Mouse (Mus musculus) gastrocnemius, adult 18-20 months (tissue): Measurements from ENCODE around the gene Sdc4. TPM values are rescaled to one million over a fixed set of nuclear protein-coding genes. Genes with fewer than 3 reads are reported as not detected.

ENCODE experiments used
- DNase-seq: peaks from one replicate; pipeline ENCODE4 v3.0.0; 2021; ENCODE audit warnings: low spot score
- total RNA-seq, 2 experiments: library from RNA; stranded (reverse); gene quantifications; 2 replicates each; pipeline ENCODE4 v1.2.3; 2021

The Sdc4 gene
- total RNA-seq, 2 experiments from 2014 or later, result 62.6 to 77.3 TPM

DNA sequence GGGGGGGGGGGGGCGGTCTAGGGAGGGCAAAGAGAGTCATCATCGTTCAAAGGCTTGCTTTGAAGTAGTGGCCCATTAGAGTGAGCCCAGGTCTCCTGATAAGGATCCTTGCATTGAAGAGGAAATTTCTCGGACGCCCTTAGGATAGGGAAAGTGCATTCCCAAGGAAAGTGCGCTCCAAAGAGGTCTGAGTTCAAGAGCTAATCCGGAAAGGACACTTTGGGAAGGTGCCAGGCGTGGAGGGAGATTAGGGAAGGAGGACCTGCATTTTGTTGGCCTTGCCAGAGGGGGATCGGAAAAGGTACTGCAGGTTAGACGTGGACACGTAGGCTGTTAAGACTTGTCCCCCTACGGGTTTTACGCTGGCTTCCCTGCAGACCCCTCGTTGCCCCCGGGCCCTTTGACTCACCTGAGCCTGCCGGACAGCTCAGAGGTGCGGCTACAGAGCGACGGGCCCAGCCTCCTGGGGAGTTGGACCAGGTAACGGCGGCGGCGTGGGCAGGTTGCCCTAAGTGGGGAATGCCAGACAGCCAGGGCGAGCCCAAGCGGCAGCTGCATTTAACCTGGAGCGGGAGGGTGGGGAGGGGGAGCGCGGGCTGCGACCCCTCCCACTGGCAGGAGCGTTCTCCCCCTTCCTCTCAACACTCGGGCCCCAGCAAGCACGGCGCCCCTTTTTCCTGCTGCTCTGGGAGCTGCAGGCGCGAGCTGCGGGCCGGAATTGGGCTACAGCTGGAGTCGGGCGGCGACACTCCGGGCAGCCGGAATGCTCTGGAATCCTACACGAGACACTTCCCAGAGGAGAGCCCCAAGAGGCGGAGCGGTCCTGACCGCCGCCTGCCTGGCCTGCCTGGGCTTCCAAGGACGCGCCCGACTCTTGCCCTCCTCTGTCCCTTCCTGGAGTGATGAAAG lies 39.4 kb downstream of the Sdc4 start:
- peak; percentile 52 for DNase-seq

DNA sequence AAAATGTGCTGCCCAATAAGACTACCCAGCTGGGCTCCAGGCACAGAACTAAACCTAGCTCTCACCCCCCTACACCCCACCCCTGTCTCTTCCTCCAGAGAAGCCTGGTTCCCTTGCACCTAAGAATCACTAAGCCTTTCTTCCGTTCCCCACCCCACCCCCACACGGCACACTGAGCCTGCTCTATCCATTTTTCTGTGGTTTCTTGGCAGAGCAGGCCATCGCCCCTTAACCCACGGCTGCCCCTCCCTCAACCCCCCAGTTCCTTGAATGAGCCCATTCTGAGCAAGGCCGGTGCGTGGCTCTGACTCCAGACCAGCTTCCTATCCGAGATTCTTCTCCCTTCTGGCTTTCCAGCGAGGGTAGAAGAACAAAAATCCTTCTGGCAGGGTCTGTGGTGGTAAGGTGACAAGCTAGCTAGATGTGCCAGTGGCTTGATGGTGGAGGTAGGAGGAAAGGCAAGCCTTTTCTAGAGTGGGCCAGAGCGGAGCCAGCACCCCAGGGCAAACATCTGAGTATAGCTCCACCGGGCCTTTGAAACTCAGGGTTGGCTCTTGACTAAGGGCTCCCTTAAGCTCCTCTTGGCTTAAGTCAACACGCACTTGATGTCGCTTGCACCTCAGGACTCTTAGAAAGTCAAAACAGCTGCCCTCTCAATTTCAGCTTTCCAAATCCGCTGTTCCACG lies 40.1 kb downstream of the Sdc4 start:
- DNase-seq, result no peak

DNA sequence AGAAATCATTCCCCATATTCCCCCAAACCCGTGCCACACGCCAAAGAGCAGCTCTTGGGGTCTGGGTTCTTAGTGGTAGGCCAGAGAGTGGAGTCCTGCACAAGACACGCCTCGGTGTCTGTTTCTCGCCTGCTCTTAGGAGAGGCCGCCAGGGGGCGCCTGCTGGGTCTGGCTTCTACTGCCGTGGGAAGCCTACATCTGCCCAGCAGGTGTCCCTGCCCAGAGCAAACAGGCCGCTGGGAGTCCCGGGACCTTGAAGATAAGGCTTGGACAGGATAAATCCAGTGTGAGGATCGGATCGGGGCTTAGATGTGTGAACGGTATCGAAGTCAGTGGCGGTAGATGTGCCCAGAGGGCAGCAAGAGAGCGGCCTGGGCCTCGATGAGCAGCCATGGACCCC lies 40.8 kb downstream of the Sdc4 start, which contains the start of gene Rbpjl:
TSS of gene Rbpjl (plus strand) at position 236 of the 400 bp plus-strand sequence.
- DNase-seq, result peak; percentile 68

DNA sequence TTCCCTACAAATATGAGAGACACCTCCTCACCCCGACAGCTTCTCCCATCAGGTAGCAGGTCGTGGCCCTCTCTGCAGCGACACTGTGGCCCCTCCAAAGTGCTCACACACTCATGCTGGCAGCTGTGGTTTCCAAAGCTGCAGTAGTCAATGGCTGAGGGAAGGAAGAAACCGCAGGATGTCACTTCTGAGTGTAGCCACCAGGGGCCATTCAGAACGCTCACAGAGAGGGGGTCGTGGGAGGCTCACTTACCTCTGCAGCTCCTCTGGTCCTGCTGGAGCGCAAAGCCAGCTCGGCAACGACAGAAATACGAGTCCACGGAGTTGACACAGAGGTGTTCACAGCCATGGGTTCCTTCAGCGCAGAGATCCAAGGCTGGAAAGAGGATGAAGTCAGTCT lies 46.8 kb downstream of the Sdc4 start:
- DNase-seq, result no peak

DNA sequence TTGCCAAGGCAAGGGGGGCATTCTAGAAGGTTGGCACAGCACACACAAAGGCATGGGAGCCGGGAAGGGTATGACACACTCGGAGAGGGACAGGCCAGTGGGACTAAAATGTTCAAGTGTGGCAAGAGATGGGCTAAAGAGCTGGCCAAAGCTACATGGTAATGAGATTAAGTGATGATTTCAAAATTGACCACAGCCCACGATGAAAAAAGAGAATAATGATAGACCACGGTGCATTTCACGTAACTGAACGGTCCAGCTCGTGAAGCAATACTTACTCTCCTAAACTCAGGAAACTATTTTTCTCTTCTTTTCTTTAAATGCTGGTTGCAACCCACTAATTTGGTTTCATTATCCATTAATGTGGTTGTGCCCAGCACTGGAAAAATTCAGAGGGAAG lies 47.6 kb downstream of the Sdc4 start:
- DNase-seq, result no peak

DNA sequence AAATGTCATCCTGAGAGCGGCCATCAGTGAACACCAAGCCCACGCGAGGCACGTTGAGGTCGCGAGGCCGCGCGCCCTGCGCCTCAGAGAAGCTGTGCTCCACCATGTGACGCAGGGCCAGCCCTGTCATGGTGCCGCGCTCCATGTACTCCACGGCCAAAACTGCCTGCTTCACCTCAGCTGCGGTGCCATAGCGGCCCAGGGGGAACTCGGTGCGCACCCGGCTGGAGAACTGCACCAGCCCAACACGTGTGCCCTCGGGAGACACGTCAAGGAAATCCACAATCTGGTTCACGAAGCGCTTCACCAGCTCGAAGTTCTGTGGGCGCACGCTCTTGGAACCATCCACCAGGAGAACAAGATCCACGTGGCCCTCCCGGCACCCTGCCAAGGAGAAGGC lies 50.6 kb downstream of the Sdc4 start:
- DNase-seq, result no peak

DNA sequence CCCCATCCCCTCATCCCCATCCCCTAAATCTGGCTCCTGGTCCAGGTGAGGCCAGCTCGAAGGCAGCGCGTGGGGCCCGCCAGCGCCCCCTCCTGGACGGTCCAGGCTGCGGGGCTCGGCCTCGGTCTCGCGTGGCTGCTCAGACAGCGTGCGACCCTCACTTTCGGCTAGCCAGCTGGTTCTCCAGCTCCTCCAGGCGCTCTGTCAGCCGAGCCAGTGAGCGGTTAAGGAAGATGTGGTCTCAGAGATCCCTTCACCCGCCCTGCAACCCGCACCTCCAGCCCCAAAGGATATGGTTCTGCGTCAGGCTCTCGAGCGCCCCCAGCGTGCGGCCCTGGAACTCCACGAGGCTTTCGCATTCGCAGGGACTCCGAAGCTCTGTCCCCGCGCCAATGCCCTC lies 54.2 kb downstream of the Sdc4 start:
- DNase-seq, result peak; percentile 67

DNA sequence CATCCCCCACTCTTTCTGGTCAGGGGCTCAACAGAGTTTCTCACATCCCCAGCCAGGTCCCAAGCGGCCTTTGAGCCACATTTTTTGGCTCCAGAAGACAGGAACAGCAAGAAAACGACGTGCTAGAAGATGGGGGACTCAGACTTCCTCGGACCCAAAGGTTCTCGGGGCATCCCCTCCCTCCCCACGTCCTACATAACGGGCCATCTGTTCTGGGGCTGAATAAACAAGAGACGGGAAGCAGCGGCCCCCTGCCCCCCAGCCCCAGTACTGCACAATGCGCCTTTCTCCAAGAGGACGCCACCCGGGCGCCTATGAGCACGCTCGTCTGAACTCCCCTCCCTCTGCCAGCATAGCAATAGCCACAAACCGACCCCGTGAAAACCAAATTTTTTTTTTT lies 54.7 kb downstream of the Sdc4 start, which contains the start of gene Slpi:
TSS of gene Slpi (minus strand) at position 76 of the 400 bp plus-strand sequence.
- no peak for DNase-seq

DNA sequence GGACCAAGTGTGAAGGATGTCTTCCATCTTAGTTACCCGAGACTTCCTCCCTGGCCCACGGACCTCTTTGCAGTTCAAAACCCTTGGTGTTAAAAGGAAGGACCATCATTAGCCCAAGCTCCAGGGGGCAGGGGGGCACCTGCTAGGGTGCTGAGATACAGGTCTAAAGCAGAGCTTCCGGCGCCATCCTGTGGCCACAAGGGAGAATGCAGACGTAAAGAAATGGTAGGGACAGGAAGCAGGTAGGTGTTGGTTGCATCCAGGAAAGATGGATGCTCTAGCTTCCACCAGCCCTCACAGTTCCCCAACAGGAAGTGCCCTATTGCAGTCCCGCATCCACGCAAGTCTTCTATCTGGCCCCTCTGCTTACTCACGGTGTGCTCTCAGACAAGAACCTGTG lies 56.7 kb downstream of the Sdc4 start:
- DNase-seq, result no peak

DNA sequence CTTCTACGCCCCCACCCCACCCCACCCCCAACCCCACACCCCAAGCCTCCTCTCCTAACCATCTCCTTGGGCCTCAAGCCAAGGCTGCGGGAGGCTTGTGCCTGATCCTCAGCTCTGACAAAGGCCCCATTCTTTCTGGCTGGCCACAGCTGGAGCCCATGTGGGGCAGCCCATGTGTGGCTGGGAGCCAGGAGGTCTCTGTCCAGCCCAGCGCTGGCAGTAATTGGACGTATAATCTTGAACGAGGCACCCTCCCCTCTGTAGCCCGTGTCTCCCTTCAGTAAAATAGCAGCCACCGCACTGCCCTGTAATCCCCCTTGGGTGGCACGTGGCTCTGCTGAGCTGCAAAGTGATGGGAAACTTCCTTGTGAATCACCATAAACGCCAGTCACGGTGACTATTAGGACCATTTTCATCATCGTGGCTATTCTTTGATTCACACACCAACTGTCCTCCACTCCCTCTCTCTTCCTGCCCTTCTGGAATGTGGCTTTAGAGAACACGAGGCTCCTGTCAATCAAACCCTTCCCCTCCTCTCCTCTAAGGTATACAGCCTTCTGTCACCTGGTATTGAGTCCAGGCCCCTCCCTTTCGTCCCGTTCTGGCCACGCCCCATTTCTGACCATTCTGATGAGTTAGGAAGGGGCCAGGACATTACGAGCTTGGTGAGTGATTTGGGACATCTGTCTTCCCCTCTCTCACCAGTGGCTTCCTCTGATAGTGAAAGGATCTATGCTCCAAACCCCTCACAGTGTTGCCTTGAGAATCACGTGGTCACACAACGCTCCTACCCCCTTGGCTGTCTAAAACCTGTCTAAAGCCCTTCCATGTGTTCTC lies 57.5 kb downstream of the Sdc4 start:
- DNase-seq, result no peak

DNA sequence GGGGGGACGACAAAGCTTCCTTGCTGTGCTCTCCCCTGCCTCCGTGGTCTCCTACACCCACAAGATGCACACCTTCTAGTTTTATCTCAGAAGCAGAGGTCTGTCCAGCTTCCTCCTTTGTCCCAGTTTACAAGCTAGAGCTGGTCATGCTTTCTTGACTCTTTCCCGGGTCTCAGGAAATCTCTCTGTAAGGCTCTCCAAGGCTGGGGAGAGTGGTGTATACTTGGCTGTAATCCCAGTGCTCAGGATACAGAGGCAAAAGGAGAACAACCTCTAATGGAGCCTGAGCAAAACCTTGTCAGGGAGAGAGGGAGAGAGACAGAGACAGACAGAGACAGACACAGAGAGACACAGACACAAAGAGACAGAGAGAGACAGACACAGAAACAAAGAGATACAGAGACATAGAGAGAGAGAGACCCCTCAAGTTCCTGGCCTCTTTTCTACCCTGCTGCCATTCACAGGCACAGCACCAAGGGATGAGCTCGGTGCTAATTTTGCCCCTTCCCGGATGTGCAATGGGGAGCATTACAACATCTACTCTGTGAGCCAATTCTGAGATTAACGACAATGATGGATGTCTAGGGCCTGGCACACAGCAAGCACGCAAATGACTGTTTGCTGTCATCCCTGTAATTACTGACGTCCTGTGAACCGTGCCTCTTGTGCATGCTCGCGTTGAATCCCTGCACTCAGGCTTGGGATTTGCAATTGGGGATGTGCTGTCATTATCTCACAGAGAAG lies 59.9 kb downstream of the Sdc4 start:
- DNase-seq, result no peak

DNA sequence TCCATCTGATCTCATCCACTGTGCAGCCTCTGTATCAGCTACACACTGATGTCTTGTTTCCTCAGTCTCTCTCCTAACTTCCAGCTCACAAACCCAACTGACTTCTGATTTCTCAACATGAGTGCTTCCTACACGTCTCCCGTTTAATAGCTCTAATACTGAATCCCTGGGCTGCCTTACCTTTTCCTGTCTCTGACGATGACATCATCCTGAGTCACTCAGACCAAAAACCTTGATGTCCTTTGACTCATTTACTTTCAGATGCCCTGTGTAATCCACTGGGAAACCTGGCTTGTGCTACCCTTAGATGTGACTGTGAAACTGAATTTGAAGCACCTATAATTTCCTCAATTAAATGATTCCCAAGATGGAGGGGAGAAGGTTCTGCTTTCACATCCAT lies 60.7 kb downstream of the Sdc4 start:
- DNase-seq, result no peak

DNA sequence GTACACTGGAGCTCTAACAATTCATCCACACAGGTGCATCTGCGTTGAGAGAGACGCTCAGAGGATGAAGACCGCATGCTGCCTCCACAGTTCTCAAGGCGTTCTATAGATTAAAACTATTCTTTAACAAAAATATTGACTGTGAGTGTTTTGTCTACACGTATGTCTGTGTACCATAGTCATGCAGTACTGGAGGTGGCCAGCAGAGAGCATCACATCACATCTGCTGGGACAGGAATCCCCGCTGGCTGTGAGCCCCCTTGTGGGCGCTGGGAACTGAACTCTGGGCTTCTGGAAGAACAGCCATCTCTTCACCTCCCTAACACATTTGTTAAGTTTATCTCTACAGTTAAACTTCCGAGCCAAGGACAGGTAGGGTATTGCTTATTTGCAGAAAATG lies 62.0 kb downstream of the Sdc4 start:
- no peak for DNase-seq

DNA sequence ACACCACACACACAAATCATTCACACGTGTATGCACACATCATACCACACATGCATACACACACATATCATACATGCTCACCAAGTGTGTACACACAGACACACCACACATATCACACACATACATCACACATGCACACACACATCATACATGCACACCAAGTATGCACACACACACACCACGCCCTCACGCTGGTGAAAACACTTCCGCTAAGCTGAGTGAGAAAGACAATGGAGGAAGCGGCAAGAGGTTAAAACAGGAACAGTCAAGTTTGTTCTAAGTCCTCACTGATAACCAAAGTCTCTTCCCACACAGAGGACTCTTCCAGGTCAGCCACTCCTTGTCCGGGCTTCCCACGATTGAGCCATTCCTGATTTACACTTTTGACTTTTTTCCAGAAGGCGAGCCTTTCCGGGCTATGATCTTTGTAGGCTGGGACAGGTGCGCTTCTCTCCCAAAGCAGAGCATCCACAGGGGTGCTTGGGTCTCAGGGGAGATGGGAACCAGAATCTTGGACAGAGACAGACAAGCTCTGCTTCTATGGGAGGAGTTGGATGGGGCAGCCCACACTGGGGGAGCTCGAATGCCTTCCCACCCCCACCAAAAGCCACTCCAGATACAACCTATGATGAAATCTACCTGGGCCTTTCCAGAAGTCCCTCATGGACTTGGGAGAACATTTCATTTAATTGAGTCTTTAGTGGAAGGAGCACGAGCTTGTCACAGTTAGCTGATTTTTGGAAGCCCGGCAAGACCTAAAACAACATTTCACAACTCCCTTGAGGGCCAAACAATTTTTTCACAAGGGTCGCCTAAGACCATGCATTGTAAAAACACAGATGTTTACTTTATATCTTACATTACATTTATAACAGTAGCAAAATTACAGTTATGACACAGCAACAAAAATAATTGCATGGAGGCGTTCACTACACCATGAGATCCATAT lies 65.9 kb downstream of the Sdc4 start:
- DNase-seq, result no peak

Other genes with a start within 250 kb of the Sdc4 start
- gene Wfdc15a, start 243.8 kb downstream of the Sdc4 start, total RNA-seq, result not detected
- gene Wfdc15b, start 222.2 kb downstream of the Sdc4 start, total RNA-seq, result not detected
- gene Svs2, start 205.4 kb downstream of the Sdc4 start, total RNA-seq, result not detected
- gene Svs3b, start 187.2 kb downstream of the Sdc4 start, total RNA-seq, result not detected
- not detected for gene Svs4, start 165.4 kb downstream of the Sdc4 start, total RNA-seq
- not detected for gene Svs3a, start 154.6 kb downstream of the Sdc4 start, total RNA-seq
- not detected for gene Svs6, start 127.1 kb downstream of the Sdc4 start, total RNA-seq
- gene Svs5, start 111.1 kb downstream of the Sdc4 start, total RNA-seq, result not detected
- under 1 TPM in 1 of 2 experiments, not detected in 1; 0.73 TPM for gene Slpi, start 54.8 kb downstream of the Sdc4 start, total RNA-seq
- gene Rbpjl, start 40.7 kb downstream of the Sdc4 start, total RNA-seq, result not detected
- gene Matn4, start 38.7 kb downstream of the Sdc4 start, total RNA-seq, result under 1 TPM; 0.59 to 0.78 TPM
- 10 to 100 TPM; 26.0 to 26.2 TPM for gene Sys1, start 13.1 kb upstream of the Sdc4 start, total RNA-seq
- 1 to 10 TPM; 3.8 to 6.5 TPM for gene Gm20458, start 17.1 kb upstream of the Sdc4 start, total RNA-seq
- not detected for gene Trp53tg5, start 29.8 kb upstream of the Sdc4 start, total RNA-seq
- gene Dbndd2, start 42.2 kb upstream of the Sdc4 start, total RNA-seq, result 10 to 100 TPM; 22.8 to 24.5 TPM
- 10 to 100 TPM; 31.4 to 32.6 TPM for gene Pigt, start 53.6 kb upstream of the Sdc4 start, total RNA-seq
- gene Wfdc2, start 118.5 kb upstream of the Sdc4 start, total RNA-seq, result not detected
- not detected for gene Spint3, start 129.6 kb upstream of the Sdc4 start, total RNA-seq
- gene Wfdc6a, start 141.6 kb upstream of the Sdc4 start, total RNA-seq, result not detected
- gene Eppin, start 149.7 kb upstream of the Sdc4 start, total RNA-seq, result not detected
- gene Wfdc6b, start 169.6 kb upstream of the Sdc4 start, total RNA-seq, result not detected
- not detected for gene Wfdc8, start 169.7 kb upstream of the Sdc4 start, total RNA-seq
- gene Wfdc16, start 194.9 kb upstream of the Sdc4 start, total RNA-seq, result not detected
- gene Wfdc10, start 212.2 kb upstream of the Sdc4 start, total RNA-seq, result not detected
- gene Wfdc9, start 212.7 kb upstream of the Sdc4 start, total RNA-seq, result not detected
- gene Wfdc11, start 230.2 kb upstream of the Sdc4 start, total RNA-seq, result not detected
- not detected for gene Wfdc13, start 241.2 kb upstream of the Sdc4 start, total RNA-seq